Mouse (Mus musculus) B cell, adult 2 months (primary cell): ENCODE data around the gene Il5ra.

ENCODE experiments used
- DNase-seq, 2 experiments: peaks; one replicate each; pipeline ENCODE4 v3.0.0; 2022

The Il5ra gene

DNA sequence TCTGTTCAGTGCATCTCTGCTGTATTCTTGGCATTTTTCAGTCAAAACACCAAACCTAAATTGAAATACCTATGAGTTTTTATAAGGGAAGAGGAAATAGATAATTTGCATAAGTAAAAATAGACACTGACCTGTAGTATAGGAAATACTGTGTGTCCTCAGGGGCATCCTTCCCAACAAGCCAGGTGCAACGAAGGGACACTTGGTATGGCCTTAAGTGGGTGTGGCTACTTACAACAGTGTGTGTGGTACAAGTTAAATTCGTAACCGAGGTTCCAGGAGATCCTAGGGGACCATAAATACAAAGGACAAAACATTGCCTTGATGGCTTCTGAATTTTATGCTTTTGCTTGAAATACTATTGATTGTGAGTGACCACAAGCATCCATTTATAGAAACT is 10.6 kb downstream of the Il5ra start:
- peak; percentile 16 to 24 for DNase-seq

DNA sequence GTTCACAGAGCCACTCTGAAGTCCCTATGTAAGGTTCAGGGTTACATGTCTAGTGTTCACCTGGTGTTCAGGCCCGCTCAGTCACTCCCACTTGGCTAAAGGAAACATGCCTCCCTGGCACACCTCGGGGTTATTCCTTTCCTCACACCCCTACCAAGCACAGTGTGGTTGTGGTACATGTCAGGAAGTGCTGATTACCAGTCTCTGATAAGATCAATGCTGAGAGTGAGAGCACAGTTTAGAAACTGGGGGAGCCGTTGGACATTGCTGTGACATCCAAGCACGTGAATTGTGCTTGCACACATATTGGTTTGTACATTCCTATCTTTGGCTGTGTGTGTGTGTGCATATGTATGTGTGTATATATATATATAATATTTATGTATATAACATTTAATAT is 16.3 kb downstream of the Il5ra start:
- DNase-seq, result no peak

DNA sequence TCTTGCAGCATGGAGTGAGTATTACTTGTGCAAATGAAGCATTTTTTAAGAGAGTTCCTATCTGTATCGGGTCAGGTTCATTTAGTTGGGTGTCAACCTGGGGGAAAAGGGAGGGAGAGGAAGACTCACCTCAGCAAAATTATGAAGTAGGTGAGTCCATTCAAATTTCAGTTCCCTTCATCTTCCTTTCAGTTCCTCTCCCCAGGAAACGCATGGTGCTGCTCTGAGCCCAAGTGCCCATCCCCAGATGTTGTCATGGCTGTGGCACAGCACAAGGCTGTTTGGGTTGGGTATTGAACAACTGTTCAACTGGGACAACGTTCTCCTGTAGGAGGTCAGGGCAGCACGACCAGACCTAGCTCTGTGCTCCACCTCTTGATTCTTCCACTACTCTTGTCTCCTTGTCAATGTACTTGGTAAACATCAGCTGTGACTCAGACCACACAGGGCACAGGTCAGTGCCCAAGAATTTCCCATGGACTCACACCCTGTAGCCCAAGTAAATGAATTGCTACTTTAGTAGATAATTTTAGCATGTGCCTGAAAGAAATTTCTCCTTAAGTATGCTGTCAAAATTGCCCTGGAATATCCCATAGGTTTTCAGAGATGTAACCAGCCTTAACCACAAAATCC is 19.0 kb downstream of the Il5ra start:
- peak; percentile 32 to 39 for DNase-seq

DNA sequence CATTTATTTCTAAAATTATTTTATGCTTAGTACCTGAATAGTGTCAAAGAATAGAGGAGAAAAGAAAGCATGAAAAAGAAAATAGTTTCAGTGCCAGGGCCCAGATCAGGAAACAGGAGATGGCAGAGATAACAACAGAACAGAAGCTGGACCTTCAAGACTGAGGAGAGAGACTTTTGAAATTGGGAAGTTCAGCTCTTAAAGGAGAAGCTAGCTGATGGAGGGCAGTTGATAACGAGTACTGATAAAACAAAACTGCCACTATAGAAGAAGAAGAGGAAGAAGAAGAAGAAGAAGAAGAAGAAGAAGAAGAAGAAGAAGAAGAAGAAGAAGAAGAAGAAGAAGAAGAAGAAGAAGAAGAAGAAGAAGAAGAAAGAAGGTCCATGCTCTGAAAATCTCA is 21.1 kb downstream of the Il5ra start:
- DNase-seq, result no peak

DNA sequence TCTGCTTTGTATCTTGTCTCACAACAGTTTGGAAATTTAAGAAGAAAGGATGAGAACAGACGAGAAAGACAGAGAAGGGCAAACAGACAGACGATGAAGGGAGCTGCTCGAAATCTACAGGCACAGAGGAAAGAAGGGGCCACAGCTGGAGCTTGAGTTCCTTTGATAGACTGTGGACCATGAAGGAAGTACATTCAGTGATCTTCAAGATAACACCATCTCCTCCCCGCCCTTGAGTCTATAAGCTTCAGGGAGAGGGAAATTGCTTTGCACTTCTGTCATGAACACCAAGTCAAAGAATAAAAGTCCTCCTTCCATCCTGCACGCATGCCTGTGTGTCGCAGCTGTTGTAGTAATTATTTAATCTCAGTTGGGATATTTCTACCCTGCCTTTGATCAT is 22.8 kb downstream of the Il5ra start:
- DNase-seq, result peak; percentile 27 to 29

DNA sequence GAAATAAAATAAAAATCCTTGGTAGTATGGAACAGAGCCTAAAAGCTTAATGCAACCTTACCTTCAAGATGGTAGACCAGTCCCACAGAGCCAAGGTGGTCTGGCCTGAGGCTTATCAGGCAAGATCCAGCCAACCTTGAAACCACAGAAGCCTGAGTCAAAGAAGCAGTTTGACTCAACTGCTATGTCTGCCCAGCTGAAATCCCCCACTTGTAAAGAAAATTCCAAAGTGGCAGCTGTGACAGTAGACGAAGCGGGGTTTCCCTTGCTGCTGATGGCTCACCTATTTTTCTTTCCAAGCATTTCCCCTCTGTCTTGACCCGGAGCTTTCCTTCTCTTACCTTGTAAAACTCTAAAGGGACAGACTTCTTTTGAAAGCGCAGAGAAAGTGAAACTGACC is 23.2 kb downstream of the Il5ra start:
- peak; percentile 46 to 49 for DNase-seq

DNA sequence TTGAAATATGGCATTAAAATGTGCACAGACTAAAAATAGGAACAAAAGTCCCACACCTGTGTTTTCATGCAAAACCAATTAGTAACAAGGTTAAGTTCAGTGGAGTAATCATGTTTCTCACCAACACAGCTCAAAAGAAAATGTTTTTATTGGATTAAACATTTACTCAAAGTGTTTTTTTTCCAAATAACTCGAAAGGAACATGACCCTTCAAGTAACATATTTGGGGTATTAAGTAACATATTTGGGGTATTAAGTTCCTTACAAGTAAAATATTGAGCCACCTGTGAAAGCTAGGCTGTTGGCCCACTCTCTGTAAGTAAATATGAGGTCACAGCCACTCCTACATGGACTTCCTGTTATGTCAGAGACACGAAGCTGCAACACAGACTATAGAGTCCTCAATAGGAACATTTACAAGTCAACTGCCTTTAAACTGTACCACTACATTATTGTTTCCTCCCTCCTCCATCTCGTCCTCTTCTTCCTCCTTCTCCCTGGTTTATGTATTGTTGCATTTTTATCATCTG is 43.3 kb downstream of the Il5ra start:
- no peak for DNase-seq

DNA sequence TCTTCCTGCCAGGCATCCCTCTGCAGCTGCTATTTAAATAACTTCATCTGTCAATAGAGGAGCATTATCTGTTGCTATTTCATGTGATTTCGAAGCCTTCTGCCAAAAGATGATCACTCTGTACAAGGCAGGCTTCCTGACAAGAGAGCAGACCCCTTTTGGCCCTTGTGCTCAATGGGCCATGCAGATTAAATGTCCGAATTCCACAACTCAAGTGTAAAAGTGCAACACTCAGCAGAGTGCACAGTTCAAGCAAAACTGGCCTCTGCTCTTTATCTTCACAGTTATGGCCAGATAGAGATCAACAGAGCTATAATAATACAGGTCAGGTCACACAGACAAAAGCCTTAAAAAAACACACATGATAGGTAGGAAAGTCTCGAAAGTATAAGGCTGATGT is 46.9 kb downstream of the Il5ra start:
- DNase-seq, result no peak

DNA sequence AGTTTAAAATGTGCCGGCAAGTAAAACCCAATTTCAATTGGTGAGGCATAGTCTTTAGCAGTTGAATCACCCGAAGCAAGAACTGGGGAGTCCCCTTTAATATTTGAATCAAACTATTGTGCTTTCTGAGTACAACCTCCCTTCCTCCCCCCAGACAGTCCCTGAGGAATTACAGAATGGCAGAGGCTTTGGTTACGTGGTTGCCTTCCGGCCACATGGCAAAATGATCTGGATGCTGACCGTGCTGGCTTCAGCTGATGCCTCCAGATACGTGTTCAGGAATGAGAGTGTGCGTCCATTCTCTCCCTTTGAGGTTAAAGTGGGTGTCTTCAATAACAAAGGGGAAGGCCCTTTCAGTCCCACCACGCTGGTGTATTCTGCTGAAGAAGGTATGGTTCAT is 73.3 kb downstream of the Il5ra start:
- DNase-seq, result peak; percentile 61 to 67

DNA sequence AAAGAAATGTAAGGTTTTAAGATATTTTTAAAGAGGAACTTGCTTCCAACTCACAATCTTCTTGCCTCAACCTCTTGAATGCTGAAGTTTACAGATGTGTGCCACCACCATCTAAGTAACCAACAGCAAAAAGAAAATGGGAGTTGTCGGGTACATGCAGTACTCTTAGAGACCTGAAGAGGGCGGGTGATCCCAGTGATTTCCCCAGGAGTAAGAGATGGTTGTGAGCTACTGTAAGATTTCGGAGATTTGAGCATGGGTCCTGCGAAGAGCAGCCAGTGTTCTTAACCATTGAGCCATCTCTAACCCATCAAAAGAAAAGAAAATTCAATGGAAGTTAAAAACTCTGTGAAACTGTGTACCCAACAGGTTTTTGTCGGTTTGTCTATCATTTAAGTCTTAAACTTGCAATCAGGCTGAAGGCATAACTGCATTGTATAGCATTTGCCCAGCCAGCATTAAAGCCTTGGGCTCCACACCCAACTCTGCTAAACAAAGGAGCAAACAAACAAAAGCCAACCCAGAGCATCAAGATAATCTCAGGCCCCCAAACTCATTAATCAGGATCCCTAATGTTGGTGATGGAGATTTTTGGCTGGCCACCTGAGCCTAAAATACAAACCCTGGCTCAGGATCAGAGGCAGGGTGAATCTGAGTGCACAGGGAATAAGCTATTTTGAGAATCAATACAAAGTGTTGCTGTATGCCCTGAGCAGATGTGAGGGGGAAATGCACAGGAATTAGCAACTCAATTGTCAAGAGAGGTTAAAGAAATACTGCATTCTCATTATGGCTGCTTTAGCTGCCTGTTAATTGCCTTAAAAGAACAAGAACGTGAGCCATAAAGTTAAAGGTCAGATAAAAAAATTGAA is 84.8 kb downstream of the Il5ra start:
- peak; percentile 82 to 84 for DNase-seq
